Mouse (Mus musculus): ENCODE measurements around the gene Dmbt1. TPM values are rescaled to one million over a fixed set of nuclear protein-coding genes. Genes with fewer than 3 reads are reported as not detected.

Gene Dmbt1
- total and polyA plus RNA-seq, 3 experiments, result not detected

- H3K9ac ChIP-seq (ENCODE audit: control insufficient read depth, low read depth, low read length, poor library complexity, severe bottlenecking), result no peak overlapping the region
- no peak overlapping the region for H3K4me3 ChIP-seq (ENCODE audit: control insufficient read depth in 1 of 2, insufficient read depth in 1 of 2, low read depth in 2 of 2, low read length in 2 of 2)
- TF ChIP-seq CHD2 (IDR thresholded peaks at IDR 0.05; ENCODE audit: low read length) (no peak), MAX (IDR thresholded peaks at IDR 0.05; ENCODE audit: low read length) (no peak), JUND (IDR thresholded peaks at IDR 0.05; ENCODE audit: low read depth, low read length) (no peak), ZKSCAN1 (IDR thresholded peaks at IDR 0.05; ENCODE audit: low read depth, low read length) (no peak)
- no peaks in the 10 kb centered on the region for H3K36me3 ChIP-seq (ENCODE audit: control insufficient read depth in 1 of 2, insufficient read depth in 2 of 2, low read length in 2 of 2)
- H3K27ac ChIP-seq (ENCODE audit: control insufficient read depth, low read depth, low read length), result no peak overlapping the region
- H3K79me2 ChIP-seq (ENCODE audit: control insufficient read depth, insufficient read depth, low read length, poor library complexity), result no peaks in the 10 kb centered on the region
- H3K9me3 ChIP-seq (replicated peaks; ENCODE audit: insufficient read depth, low read length), result no peaks in the 10 kb centered on the region
- no peak for DNase-seq (ENCODE audit: low read depth, low spot score)
- no peaks in the 10 kb centered on the region for H3K4me1 ChIP-seq (ENCODE audit: control insufficient read depth in 1 of 2, insufficient read depth in 2 of 2, low read length in 2 of 2)
- no peaks in the 10 kb centered on the region for H3K27me3 ChIP-seq (ENCODE audit: control insufficient read depth in 1 of 2, insufficient read depth in 2 of 2, low read length in 2 of 2)
Observed at GRCm38 (mm10) chr7:131133181-131133580, 101.3 kb downstream of the Dmbt1 start.

GRCm38 (mm10) chr7:131146214-131146613 is 114.4 kb downstream of the Dmbt1 start, which contains the start of gene 4933402N03Rik:
4933402N03Rik (minus strand) TSS chr7:131146314.
- H3K9ac ChIP-seq (ENCODE audit: control insufficient read depth, low read depth, low read length, poor library complexity, severe bottlenecking), result no peak within 1 kb of the TSS
- no peaks in the 10 kb centered on the region for H3K27me3 ChIP-seq (ENCODE audit: control insufficient read depth in 1 of 2, insufficient read depth in 2 of 2, low read length in 2 of 2)
- no peaks in the 10 kb centered on the region for H3K4me1 ChIP-seq (ENCODE audit: control insufficient read depth in 1 of 2, insufficient read depth in 2 of 2, low read length in 2 of 2)
- H3K27ac ChIP-seq (ENCODE audit: control insufficient read depth, low read depth, low read length), result no peak within 1 kb of the TSS
- no peaks in the 10 kb centered on the region for H3K9me3 ChIP-seq (replicated peaks; ENCODE audit: insufficient read depth, low read length)
- H3K36me3 ChIP-seq (ENCODE audit: control insufficient read depth in 1 of 2, insufficient read depth in 2 of 2, low read length in 2 of 2), result no peaks in the 10 kb centered on the region
- no peak within 1 kb of the TSS for H3K4me3 ChIP-seq (ENCODE audit: control insufficient read depth in 1 of 2, insufficient read depth in 1 of 2, low read depth in 2 of 2, low read length in 2 of 2)
- H3K79me2 ChIP-seq (ENCODE audit: control insufficient read depth, insufficient read depth, low read length, poor library complexity), result no peaks in the 10 kb centered on the region
- TF ChIP-seq MXI1 (IDR thresholded peaks at IDR 0.05; ENCODE audit: low read depth, low read length) (no peak), USF1 (IDR thresholded peaks at IDR 0.05; ENCODE audit: low read depth, low read length) (no peak), CTCF (IDR thresholded peaks at IDR 0.05 in 2 of 3, conservative IDR thresholded peaks at IDR 0.05 in 1 of 3; ENCODE audit: control insufficient read depth in 1 of 3, insufficient read depth in 1 of 3, low read depth in 2 of 3, low read length in 3 of 3, poor library complexity in 1 of 3, severe bottlenecking in 1 of 3) (no peak), SMC3 (IDR thresholded peaks at IDR 0.05; ENCODE audit: low read depth, low read length) (no peak), MEF2A (IDR thresholded peaks at IDR 0.05; ENCODE audit: extremely low read depth, insufficient replicate concordance, low read depth, low read length, poor library complexity, severe bottlenecking) (no peak), JUND (IDR thresholded peaks at IDR 0.05; ENCODE audit: low read depth, low read length) (no peak), POLR2AphosphoS2 (IDR thresholded peaks at IDR 0.05; ENCODE audit: low read length) (no peak), SIN3A (IDR thresholded peaks at IDR 0.05; ENCODE audit: low read length) (no peak), ZKSCAN1 (IDR thresholded peaks at IDR 0.05; ENCODE audit: low read depth, low read length) (no peak)
- DNase-seq (ENCODE audit: low read depth, low spot score), result no peak

- Histone ChIP-seq H3K9me3 (replicated peaks; ENCODE audit: insufficient read depth, low read length) (no peaks in the 10 kb centered on the region), H3K27ac (ENCODE audit: control insufficient read depth, low read depth, low read length) (no peak overlapping the region), H3K79me2 (ENCODE audit: control insufficient read depth, insufficient read depth, low read length, poor library complexity) (no peaks in the 10 kb centered on the region), H3K36me3 (ENCODE audit: control insufficient read depth in 1 of 2, insufficient read depth in 2 of 2, low read length in 2 of 2) (no peaks in the 10 kb centered on the region), H3K9ac (ENCODE audit: control insufficient read depth, low read depth, low read length, poor library complexity, severe bottlenecking) (no peak overlapping the region), H3K4me3 (ENCODE audit: control insufficient read depth in 1 of 2, insufficient read depth in 1 of 2, low read depth in 2 of 2, low read length in 2 of 2) (no peak overlapping the region), H3K4me1 (ENCODE audit: control insufficient read depth in 1 of 2, insufficient read depth in 2 of 2, low read length in 2 of 2) (no peaks in the 10 kb centered on the region), H3K27me3 (ENCODE audit: control insufficient read depth in 1 of 2, insufficient read depth in 2 of 2, low read length in 2 of 2) (no peaks in the 10 kb centered on the region)
- TF ChIP-seq KAT2A (conservative IDR thresholded peaks at IDR 0.05; ENCODE audit: low read depth, low read length), result no peak
- no peak for TF ChIP-seq GABPA (IDR thresholded peaks at IDR 0.05; ENCODE audit: low read depth, low read length)
- TF ChIP-seq HCFC1 (IDR thresholded peaks at IDR 0.05; ENCODE audit: low read depth, low read length), result no peak
- no peak for TF ChIP-seq ELF1 (IDR thresholded peaks at IDR 0.05; ENCODE audit: low read depth, low read length)
- no peak for TF ChIP-seq CTCF (IDR thresholded peaks at IDR 0.05 in 2 of 3, conservative IDR thresholded peaks at IDR 0.05 in 1 of 3; ENCODE audit: control insufficient read depth in 1 of 3, insufficient read depth in 1 of 3, low read depth in 2 of 3, low read length in 3 of 3, poor library complexity in 1 of 3, severe bottlenecking in 1 of 3)
- TF ChIP-seq SIN3A (IDR thresholded peaks at IDR 0.05; ENCODE audit: low read length), result no peak
- no peak for TF ChIP-seq MYC (IDR thresholded peaks at IDR 0.05; ENCODE audit: low read depth, low read length)
- no peak for TF ChIP-seq RCOR1 (IDR thresholded peaks at IDR 0.05; ENCODE audit: low read depth, low read length)
- DNase-seq (ENCODE audit: low read depth, low spot score), result no peak
Observed at GRCm38 (mm10) chr7:131150179-131150578, 118.3 kb downstream of the Dmbt1 start.
